9 mouse cellular contexts compared by ENCODE assay signal in genomic region chr2:31690063-31690462, GRCm38 (mm10). TPM values are rescaled to one million over a fixed set of nuclear protein-coding genes. Genes with fewer than 3 reads are reported as not detected.
DNase-seq lines count a peak whose midpoint lies in the region; ATAC-seq and TF ChIP-seq lines count a peak whose summit lies in the region.
"Had no signal": no experiment of that assay in that cellular context is flagged by ENCODE, and none has a peak within 500 bp of the region (broad histone marks: within the 10 kb centered on the region; RNA-seq: fewer than 3 reads in every experiment).

No protein-coding gene starts in this region.

- H3K36me3 ChIP-seq in heart, embryonic 15.5 days, result no peaks in the 10 kb centered on the region
- no peaks in the 10 kb centered on the region for H3K36me3 ChIP-seq in hindbrain, embryonic 15.5 days
- H3K36me3 ChIP-seq in midbrain, embryonic 12.5 days, result peaks cover 6% of the 10 kb centered on the region; the same call in 1 of the 2 replicates

- no peak for ATAC-seq in heart, embryonic 15.5 days (replicated peaks; ENCODE audit: insufficient number of reproducible peaks, insufficient read depth, low FRiP score, low read depth)
- ATAC-seq in hindbrain, embryonic 15.5 days (ENCODE audit: low FRiP score, low read depth), result no peak
- no peak for ATAC-seq in midbrain, embryonic 12.5 days (ENCODE audit: low FRiP score, low read depth)
- ATAC-seq in megakaryocyte progenitor cell, adult 5-6 weeks (replicated peaks; ENCODE audit: poor library complexity), result no peak

- no peak for TF ChIP-seq CTCF in bone marrow macrophage, adult 2 months (IDR thresholded peaks at IDR 0.05; ENCODE audit: low read depth, low read length)

- peak overlapping the region; percentile 95; the same call in 1 of the 2 replicates for H3K9ac ChIP-seq in heart, embryonic 15.5 days
- H3K9ac ChIP-seq in hindbrain, embryonic 15.5 days, result 0 out of 2 replicates have a peak overlapping the region, but pooled peaks have one; percentile 84
- peak overlapping the region; percentile 93; the same call in 1 of the 2 replicates for H3K9ac ChIP-seq in midbrain, embryonic 12.5 days (replicated peaks)

- DNase-seq in heart, adult 8-10 months (ENCODE audit: low spot score), result no peak
- DNase-seq in urinary bladder, adult 18-20 months (ENCODE audit: low spot score in 2 of 2), result no peak
- DNase-seq in Muller cell, postnatal 12 days (ENCODE audit: inconsistent ontology term), result no peak

- H3K4me3 ChIP-seq in heart, embryonic 15.5 days, result peak overlapping the region; percentile 86
- H3K4me3 ChIP-seq in bone marrow macrophage, adult 2 months (ENCODE audit: insufficient read depth, low read length), result peak overlapping the region; percentile 72
- peak overlapping the region; percentile 88 for H3K4me3 ChIP-seq in hindbrain, embryonic 15.5 days
- peak overlapping the region; percentile 93 for H3K4me3 ChIP-seq in midbrain, embryonic 12.5 days

- TF ChIP-seq POLR2A in bone marrow macrophage, adult 2 months (IDR thresholded peaks at IDR 0.05; ENCODE audit: borderline replicate concordance, low read depth, low read length), result no peak

- no peaks in the 10 kb centered on the region for H3K27me3 ChIP-seq in heart, embryonic 15.5 days
- no peaks in the 10 kb centered on the region for H3K27me3 ChIP-seq in hindbrain, embryonic 15.5 days
- no peaks in the 10 kb centered on the region for H3K27me3 ChIP-seq in midbrain, embryonic 12.5 days

- WGBS in heart, embryonic 15.5 days, result 38% methylated on average over 3 of the region's 3 CpGs
- WGBS in hindbrain, embryonic 15.5 days, result 66% methylated on average over 3 of the region's 3 CpGs
- WGBS in midbrain, embryonic 12.5 days, result 59% methylated on average over 3 of the region's 3 CpGs

- H3K4me1 ChIP-seq in heart, embryonic 15.5 days (replicated peaks), result peaks cover 27% of the 10 kb centered on the region
- peaks cover 15% of the 10 kb centered on the region for H3K4me1 ChIP-seq in bone marrow macrophage, adult 2 months (ENCODE audit: control insufficient read depth, insufficient read depth, low read length)
- H3K4me1 ChIP-seq in hindbrain, embryonic 15.5 days (replicated peaks), result peaks cover 51% of the 10 kb centered on the region
- H3K4me1 ChIP-seq in midbrain, embryonic 12.5 days, result peaks cover 36% of the 10 kb centered on the region

- no peaks in the 10 kb centered on the region for H3K9me3 ChIP-seq in heart, embryonic 15.5 days (replicated peaks)
- H3K9me3 ChIP-seq in hindbrain, embryonic 15.5 days, result no peaks in the 10 kb centered on the region
- no peaks in the 10 kb centered on the region for H3K9me3 ChIP-seq in midbrain, embryonic 12.5 days

- peak overlapping the region; percentile 79 for H3K4me2 ChIP-seq in heart, embryonic 15.5 days
- H3K4me2 ChIP-seq in hindbrain, embryonic 15.5 days, result peak overlapping the region; percentile 77
- peak overlapping the region; percentile 88 for H3K4me2 ChIP-seq in midbrain, embryonic 12.5 days (replicated peaks)

- H3K27ac ChIP-seq in heart, embryonic 15.5 days, result no peak overlapping the region
- no peak overlapping the region for H3K27ac ChIP-seq in bone marrow macrophage, adult 2 months (ENCODE audit: insufficient read depth, low read depth, low read length)
- H3K27ac ChIP-seq in hindbrain, embryonic 15.5 days (replicated peaks), result no peak overlapping the region
- no peak overlapping the region for H3K27ac ChIP-seq in midbrain, embryonic 12.5 days (replicated peaks)

RNA-seq across cellular contexts. Expression of gene Abl1, which starts 1.9 kb away (rescaled TPM):
- 21.9 and 30.4 TPM in 2 replicates for polyA plus RNA-seq in heart, embryonic 15.5 days (2015; fragmentation: Nextera tagmentation; extraction: Ambion mirVana)
- total RNA-seq in heart, adult 8-10 months (2022), result 10 to 100 TPM; 30.2 to 37.3 (median 30.9) TPM
- 48.4 and 53.1 TPM in 2 replicates for polyA plus RNA-seq in bone marrow macrophage, adult 2 months (2012; ENCODE audit: insufficient read depth, insufficient read length, missing spikeins)
- polyA plus RNA-seq in hindbrain, embryonic 15.5 days (2015; fragmentation: Nextera tagmentation; extraction: Ambion mirVana), result 17.6 and 18.1 TPM in 2 replicates
- 44.1 and 47.3 TPM in 2 replicates for polyA plus RNA-seq in midbrain, embryonic 12.5 days (2016; fragmentation: Nextera tagmentation; extraction: Ambion mirVana)
- total RNA-seq in megakaryocyte progenitor cell, adult 5-6 weeks (2015), result 25.1 and 32.6 TPM in 2 replicates
- total RNA-seq in megakaryocyte progenitor cell, adult 5-6 weeks (2017), result 20.0 and 24.3 TPM in 2 replicates

RNA-seq across cellular contexts. Expression of gene Exosc2, which starts 19.5 kb away (rescaled TPM):
- polyA plus RNA-seq in heart, embryonic 15.5 days (2015; fragmentation: Nextera tagmentation; extraction: Ambion mirVana), result 30.2 and 40.0 TPM in 2 replicates
- total RNA-seq in heart, adult 8-10 months (2022), result 1 to 10 TPM; 7.0 to 9.1 (median 8.1) TPM
- 10.0 and 11.7 TPM in 2 replicates for polyA plus RNA-seq in bone marrow macrophage, adult 2 months (2012; ENCODE audit: insufficient read depth, insufficient read length, missing spikeins)
- polyA plus RNA-seq in hindbrain, embryonic 15.5 days (2015; fragmentation: Nextera tagmentation; extraction: Ambion mirVana), result 42.0 and 42.4 TPM in 2 replicates
- polyA plus RNA-seq in midbrain, embryonic 12.5 days (2016; fragmentation: Nextera tagmentation; extraction: Ambion mirVana), result 61.0 and 63.9 TPM in 2 replicates
- 46.7 and 48.2 TPM in 2 replicates for total RNA-seq in megakaryocyte progenitor cell, adult 5-6 weeks (2015)
- 74.1 and 74.6 TPM in 2 replicates for total RNA-seq in megakaryocyte progenitor cell, adult 5-6 weeks (2017)

RNA-seq across cellular contexts. Expression of gene Prdm12, which starts 50.2 kb away (rescaled TPM):
- 0.27 TPM in 1 of 2 replicates, not detected in the other for polyA plus RNA-seq in heart, embryonic 15.5 days (2015; fragmentation: Nextera tagmentation; extraction: Ambion mirVana)
- total RNA-seq in heart, adult 8-10 months (2022), result not detected
- polyA plus RNA-seq in bone marrow macrophage, adult 2 months (2012; ENCODE audit: insufficient read depth, insufficient read length, missing spikeins), result not detected in 2 replicates
- polyA plus RNA-seq in hindbrain, embryonic 15.5 days (2015; fragmentation: Nextera tagmentation; extraction: Ambion mirVana), result 1.7 and 3.1 TPM in 2 replicates
- polyA plus RNA-seq in midbrain, embryonic 12.5 days (2016; fragmentation: Nextera tagmentation; extraction: Ambion mirVana), result 21.0 and 25.5 TPM in 2 replicates
- not detected in 2 replicates for total RNA-seq in megakaryocyte progenitor cell, adult 5-6 weeks (2015)
- total RNA-seq in megakaryocyte progenitor cell, adult 5-6 weeks (2017), result not detected in 2 replicates
- polyA plus RNA-seq: gonadal fat pad, adult 2 months had no signal
